Mouse (Mus musculus) spleen, adult 12 weeks (tissue): ENCODE measurements around the gene Fgl2.
A peak's percentile ranks its signal among the peaks of the same experiment; 100 is the strongest.
"Not testable (repeated sequence)": the region's sequence is repeated elsewhere in the genome, so short reads cannot be mapped to it uniquely, and the experiment has no call there.

Experiments used
- DNase-seq: peaks from one replicate; pipeline ENCODE4 v3.0.0; 2022; ENCODE audit warnings: low spot score

The Fgl2 gene

DNA sequence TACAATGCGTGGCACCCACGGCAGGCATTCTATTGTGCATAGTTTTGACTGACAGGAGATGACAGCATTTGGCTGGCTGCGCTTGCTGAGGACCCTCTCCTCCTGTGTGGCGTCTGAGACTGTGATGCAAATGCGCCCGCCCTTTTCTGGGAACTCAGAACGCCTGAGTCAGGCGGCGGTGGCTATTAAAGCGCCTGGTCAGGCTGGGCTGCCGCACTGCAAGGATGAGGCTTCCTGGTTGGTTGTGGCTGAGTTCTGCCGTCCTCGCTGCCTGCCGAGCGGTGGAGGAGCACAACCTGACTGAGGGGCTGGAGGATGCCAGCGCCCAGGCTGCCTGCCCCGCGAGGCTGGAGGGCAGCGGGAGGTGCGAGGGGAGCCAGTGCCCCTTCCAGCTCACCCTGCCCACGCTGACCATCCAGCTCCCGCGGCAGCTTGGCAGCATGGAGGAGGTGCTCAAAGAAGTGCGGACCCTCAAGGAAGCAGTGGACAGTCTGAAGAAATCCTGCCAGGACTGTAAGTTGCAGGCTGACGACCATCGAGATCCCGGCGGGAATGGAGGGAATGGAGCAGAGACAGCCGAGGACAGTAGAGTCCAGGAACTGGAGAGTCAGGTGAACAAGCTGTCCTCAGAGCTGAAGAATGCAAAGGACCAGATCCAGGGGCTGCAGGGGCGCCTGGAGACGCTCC, at the start of gene Fgl2:
Gene Fgl2, plus strand, starts transcription at position 150 of the 687 bp plus-strand sequence.
- no peak for DNase-seq

DNA sequence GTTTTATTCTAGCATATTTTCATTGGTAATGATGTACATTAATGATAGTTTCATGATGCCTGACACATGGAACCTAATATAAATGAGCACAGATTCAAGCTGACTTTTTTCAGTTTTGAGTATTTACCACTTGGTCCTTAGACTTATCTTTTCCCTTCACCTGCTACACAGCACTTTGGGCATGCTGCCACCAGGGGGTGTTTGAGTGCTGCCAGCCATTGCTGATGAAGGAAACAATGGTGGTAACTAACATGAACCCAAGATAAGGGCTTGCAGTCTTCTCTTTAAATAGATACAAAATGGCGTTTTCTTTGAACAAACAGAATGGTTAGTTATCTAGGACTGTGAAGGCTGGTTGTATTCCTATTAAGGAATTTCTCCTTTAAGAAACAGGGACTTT, 45.9 kb upstream of the Fgl2 start:
- peak; percentile 65 for DNase-seq

DNA sequence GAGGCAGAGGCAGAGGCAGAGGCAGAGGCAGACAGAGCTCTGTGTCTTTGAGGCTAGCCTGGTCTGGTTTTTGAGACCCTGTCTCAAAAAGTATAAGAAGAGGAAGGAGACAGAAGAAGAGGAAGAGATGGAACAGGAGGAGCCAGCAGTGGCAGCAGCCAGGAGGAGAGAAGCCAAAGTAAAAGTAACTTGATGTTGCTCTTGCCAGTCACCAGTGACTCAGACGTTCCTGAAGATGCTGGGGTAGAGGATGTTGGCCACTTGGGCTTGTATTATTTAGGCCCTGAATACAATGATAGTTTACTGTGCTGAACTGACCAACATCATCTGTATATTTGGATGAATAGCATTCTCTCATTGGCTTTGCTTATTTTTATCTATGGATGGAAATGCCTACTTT, 43.9 kb upstream of the Fgl2 start:
- DNase-seq, result no peak

DNA sequence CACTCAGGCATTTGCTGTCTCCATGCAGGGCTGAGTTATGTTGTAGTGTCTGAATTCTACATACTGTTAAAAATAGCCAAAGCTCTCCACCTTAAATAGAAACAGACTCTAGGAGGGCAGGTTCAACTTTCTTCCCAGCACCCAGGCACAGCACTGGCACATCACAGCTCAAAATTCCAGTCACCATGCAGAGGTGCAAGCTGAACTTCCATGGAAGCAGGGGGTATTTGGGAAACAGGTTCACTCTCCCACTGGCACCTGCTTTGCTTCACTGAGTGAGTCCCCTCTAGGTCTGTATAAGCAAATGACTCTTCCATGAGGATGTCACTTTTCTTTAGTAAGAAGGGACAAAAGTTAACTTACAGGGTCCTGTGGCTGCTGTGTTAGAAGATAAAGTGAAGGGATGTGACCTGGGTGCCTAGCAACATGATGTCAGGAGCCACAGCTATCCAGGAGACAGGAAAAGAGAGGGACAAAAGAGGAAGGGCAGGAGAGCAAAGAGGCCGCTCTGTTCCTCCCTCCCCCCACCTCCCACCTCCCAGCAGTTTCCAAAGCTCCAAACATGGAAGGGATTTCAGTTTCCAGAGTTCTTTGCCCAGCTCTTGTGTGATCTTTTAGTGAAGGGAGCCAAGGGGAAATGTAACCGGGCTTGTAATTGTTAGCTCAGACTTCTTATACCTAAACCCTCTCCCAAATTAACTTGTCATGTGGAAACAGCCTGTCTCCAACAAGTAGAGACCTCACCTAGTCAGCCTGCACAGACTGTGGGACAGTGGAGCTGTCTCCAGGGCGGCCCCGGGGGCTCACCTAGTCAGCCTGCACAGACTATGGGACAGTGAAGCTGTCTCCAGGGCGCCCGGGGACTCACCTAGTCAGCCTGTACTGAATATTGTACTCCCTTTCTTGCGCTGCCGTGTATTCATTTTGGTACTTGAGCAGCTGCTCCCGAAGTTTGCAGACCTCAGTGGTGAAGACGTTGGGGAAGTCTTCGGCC, 42.5 kb upstream of the Fgl2 start:
- no peak for DNase-seq

DNA sequence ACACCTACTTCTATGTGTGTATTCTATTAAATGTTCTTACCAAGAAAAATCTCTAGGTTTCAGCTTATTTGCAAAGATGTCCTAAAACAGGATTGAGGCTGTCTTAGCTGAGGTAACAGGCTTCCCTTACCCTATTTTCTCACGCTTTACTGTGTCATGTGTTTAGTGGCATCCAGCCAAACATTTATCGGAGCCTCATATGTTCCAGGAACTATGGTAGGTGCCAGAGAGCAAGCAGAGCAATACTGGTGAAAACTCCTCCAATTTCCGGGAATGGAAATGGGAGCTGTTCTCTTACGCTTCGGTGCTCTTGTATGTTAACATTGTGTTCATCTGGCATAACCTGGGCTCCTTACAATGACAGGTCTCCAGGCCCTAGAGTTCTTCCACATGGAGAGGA, 40.8 kb upstream of the Fgl2 start:
- DNase-seq, result no peak

DNA sequence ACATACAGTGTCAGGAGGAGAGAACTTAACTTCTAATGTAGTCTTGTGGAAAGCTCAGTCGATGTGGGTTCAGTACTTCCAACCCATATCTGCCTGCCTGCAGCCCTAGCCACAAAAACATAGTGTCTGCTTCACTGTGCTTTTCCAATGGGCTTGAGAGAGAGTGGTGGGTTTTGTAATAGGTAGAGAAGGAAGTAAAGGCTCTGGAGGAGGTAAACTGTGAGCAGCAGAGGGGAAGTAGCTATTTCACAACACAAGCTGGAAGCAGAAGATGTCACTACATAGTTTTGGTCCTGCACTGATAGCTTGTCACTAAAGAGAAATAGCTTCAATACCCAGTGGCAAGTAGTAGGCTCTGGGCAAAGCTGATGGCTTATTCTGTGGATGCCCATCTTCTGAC, 40.3 kb upstream of the Fgl2 start:
- DNase-seq, result no peak

DNA sequence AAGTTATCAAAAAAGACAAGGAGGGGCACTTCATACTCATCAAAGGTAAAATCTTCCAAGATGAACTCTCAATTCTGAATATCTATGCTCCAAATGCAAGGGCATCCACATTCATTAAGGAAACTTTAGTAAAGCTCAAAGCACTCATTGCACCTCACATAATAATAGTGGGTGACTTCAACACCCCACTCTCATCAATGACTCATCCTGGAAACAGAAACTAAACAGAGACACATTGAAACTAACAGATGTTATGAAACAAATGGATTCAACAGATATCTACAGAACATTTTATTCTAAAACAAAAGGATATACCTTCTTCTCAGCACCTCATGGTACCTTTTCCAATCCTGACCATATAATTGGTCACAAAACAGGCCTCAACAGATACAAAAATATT, 30.2 kb upstream of the Fgl2 start:
- DNase-seq, result not testable (repeated sequence)

DNA sequence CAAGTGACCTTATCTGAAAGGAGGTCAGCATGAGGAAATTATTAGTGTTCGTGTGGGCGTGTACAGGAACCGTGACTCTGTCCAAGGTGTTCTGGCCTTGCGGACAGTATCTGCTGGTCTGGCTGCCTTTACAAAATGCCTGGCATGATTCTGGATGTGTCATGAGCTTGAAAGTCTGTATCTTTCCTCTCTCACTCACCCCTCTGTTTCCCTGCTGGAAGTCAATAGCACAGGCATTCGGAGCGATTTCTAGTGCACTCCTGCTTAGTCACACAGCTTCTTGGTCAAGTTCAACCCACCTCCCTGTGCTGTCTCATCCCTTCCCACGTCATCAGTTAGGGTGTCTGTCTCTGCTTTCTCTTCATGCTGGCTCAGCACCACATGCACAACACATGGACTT, 24.1 kb upstream of the Fgl2 start:
- DNase-seq, result no peak

DNA sequence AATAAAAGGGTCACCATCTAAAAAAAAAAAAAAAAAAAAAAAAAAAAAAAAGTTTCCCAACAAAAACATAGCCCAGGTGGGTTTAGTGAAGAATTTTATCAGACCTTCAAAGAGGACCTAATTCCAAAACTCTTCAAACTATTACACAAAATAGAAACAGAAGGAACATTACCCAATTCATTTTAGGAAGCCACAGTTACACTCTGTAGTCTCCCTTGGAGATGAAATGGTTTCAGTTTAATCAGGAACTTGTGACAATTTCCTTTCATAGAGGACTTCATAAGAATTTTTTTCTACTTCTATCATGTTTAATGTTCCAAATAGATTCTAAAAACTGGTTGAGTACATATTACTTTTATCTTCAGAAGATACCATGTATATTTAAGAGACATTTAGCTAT, 20.8 kb upstream of the Fgl2 start:
- DNase-seq, result no peak

DNA sequence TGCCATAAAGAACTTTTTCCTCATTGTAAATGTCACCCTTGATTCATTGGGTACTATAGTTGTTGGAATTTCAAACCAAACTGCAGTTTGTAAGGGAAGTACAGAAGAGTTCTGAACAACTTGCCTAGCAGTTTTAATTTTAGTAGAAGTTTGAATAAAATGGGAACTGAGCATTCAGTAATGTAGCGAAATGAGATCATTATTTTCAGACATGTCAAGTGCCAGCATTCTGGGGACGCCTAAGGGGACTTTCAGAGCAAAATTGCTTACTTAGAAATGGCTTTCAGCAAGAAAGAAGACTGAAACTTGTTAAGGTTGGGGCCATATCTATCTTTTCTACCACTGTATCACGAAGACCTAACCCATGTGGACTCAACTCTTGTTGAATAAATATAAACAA, 13.8 kb upstream of the Fgl2 start:
- no peak for DNase-seq

DNA sequence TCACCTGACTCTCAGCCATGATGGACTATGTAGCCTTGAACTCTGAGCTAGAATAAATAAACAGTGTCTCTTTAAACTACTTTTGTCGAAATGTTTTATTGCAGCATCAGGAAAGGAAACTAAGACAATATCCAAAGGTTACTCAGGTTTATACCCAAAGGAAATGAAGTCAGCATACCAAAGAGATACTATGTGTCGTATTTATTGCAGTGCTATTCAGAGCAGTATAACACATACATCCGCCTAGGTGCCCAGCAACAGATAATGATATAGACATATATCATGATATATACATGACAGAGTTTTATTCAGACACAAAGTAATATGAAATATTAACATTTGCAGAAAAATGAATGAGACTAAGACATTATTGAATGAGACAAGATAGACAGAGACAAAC, 9.1 kb upstream of the Fgl2 start:
- DNase-seq, result no peak

DNA sequence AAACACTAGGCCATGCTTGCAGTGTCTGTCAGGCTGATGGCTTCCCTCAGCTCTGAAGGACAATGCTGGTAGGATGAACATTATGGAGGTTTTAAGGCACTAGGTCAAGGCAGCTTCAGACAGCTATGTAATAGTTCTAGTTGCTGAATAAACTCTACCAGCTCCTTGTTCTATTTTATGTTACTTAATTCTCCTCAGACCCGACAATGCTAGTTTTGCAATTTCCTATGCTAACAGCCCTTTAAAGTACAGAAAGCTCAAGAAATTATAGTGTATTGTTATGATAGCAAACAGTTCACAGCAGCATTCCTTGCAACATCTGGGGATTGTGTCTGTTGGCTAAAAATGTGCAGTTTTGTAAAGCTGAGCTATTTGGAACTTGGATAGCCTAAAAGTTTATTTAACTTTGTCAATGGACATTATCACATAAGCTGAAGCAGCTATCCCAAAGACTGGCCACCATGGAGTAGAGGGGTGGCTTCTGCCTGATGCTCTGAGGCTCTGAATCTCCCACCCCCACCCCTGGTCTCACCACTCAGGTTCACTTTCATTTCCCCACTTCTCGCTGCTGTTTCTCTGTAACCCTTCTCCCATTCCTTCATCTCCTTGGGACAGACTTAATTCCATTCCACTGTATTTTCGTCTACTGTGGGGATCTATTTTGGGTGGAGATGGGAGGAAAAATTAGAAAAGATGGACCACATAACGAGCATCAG, 5.9 kb upstream of the Fgl2 start:
- no peak for DNase-seq

DNA sequence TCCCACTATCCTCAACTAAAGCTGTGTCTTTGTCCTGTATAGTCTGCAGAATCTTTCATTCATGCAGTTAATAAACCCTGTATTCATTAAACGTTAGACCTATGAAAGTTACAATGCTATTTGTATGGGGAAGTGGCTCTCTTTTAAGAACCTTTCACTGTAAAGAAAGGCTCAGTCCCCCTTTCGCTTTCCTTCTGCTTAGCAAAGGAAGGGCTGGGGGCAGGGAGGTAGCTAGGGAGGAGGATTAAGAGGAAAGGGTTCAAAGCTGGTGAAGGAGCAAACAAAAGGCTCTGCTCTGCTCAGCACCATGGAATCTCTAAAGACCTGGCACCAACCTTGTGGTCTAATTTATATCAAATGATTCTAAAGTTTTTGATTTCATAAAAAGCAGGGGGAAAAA, 4.9 kb upstream of the Fgl2 start:
- no peak for DNase-seq

DNA sequence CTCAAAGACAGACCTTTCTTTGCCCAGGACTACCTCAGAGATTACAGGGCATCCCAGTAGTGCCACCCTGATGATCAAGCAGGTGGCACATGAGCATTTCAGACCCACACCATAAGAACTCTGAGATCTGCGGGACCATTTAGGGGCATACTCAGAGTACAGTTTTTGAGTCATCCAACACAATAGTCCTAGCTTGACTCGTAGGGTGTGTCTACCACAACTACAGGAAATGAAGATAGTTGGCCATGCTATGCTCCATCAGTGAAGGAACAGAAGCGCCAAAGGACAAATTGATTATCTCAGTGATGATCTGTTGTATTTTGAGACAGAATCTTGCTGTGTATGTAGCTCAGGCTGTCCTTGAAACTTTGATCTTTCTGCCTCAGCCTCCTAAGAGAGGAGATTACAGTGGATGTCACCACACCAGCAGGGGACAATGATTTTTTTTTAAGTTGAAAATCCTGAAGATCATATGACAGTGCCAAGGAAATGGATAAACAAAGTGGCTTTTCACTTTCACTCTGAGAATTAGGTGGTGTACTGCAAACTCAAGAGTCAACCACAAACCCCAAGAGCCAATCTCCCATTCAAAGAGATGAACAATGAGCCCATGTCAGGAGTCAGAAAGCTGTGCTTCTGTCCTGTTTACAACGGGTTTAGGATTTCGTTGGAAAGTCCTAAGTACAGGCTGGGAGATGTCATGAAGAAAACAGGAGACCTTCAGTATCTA, 2.1 kb upstream of the Fgl2 start:
- DNase-seq, result no peak

DNA sequence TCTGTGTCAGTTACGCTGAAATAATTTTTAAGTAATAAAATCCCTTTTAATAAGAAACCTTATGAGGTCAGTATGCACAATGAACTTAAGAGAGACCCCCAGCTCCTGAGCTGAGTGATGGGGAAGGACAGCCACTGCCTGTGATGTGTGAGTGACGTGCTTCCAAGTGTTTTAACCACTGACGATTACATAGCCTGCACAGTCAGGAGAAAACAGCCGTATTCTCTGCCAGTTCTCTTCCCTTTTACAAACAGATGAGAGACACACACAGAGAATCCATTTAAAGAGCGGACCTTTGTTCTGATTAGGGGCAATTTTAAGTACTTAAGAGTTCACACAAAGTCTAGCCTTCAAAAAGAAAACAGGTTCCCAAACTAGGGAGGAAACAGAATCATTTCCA, 522 bp upstream of the Fgl2 start:
- DNase-seq, result no peak

DNA sequence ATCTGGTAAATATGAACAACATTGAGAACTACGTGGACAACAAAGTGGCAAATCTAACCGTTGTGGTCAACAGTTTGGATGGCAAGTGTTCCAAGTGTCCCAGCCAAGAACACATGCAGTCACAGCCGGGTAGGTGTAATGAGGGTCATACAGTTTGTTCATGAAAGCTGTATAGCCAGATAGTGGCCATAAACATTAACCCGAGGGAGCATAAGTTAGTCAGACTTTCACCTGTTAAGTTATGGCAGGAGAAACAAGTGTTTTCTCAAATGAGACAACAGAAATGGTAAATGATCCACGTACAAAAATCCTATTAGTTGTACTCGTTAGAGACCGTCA, 707 bp downstream of the Fgl2 start:
- DNase-seq, result no peak

DNA sequence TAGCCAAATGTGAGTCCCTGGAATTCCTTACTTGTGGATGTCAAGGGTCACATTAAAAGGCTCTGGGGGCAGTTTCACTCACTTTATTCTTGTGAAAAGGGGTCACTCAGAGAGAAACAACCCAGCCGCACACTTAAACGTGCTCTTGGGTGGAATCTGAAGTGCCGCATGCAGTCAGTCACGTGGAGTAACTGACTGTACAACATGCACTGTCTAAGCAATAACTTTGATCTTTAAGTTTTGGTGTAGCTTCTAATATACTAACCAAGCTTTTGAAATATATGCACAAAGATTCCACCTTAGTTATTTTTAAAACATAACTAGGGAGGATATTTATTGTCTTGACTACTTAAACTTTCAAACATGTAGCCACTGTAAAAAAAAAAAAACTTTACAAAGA, 4.5 kb downstream of the Fgl2 start:
- DNase-seq, result no peak

DNA sequence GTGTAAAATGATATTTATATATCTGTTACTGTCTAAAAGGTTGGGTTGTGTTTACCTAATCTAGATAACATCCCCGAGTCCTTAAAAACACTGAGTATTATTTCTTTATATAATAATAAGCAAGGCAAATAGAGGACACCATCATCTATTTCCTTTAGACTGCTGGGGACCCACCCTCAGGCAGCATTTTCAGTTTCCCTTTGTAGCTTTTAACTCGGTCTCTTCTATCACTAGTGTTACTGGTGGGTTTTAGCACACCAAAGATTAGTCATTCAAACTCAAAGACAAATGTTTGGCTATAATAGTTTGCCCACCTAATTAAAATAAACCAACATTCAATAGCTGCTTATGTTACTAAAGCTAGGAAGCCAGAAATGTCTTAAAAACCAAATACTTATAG, 6.0 kb downstream of the Fgl2 start:
- no peak for DNase-seq

DNA sequence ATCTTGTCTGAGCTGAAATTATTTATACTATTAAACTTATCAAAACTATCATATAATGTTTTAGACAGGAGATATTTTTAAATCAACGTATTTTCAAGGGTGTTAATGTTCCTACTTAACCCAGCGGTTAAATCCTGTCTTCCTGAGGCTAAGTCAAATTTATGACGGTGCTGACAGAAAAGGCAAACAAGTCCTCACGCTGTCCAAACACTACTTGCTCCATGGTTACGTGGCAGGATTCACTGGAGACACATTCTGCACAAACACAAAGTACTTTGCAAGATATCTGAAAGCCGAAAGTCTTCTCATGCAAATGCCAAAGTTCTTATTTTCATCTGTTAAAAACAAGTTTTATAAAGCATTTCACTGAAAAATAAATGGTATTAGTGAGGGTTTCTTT, 9.5 kb downstream of the Fgl2 start:
- no peak for DNase-seq

DNA sequence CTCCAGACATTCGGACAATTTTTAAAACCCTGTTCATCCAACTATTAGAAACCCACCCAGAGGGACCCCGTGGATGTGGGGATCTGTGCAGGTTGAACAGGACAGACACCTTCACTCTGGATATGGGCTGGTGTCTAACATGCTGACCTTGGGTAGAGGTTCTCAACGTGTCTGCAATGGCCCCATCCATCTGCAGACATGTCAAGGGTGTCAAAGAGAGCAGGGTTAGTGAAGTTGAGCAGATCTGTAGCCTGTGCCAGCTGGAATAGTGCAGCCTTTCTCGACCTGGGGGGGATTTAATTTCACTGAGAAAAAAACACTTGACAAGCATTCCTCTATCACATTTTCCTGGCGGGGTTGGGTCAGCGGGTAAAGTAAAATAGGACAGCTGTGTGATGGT, 10.2 kb downstream of the Fgl2 start:
- no peak for DNase-seq

DNA sequence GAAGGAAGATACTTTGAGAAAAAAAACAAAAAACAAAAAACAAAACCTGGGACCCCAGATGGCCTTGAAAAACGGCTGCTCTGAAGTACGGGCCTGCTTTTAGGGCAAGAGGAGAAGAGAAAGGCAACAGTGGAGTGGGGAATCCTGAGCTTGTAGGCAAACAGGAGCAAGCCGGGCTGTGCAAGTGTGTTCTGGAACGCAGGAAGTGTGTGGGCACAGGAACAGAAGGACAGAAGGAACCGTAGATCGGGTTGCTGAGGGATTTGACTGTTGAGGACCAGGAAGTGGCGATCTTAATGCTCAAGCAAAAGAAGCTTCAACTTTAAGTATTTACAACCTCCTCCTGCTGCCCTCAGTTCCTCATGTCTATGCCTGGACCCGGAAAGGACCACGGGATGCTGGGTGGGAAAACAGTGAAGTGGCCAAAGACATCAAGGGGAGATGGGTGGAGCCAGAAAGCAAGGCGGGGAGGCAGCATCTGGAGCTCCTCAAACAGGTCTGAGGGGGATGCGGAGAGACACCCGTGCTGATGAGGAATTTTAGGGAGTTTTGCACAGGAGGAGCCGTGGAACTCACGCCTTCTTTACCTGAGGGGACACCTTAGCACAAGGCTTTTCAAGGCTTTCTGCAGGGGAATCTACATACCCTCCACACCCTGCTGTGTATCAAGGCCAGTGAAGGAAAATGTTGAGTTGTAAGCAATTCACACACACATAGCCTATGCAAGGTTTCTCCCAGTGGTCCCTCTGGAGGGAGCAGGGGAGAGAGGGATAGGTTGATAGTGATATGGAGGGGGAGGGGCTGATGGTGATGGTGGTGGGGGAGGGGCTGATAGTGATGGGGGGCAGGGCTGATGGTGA, 11.2 kb downstream of the Fgl2 start:
- DNase-seq, result no peak
